Mouse (Mus musculus) stomach, embryonic 15.5 days (tissue): ENCODE measurements around the gene Slc2a4. TPM values are rescaled to one million over a fixed set of nuclear protein-coding genes. Genes with fewer than 3 reads are reported as not detected.

Experiments used
- ATAC-seq: fragments of 200-750 bp; cut with Nextera tagmentation; 2 replicates; pipeline ENCODE4 v1.8.0; 2017; ENCODE audit warnings: low read depth, moderate number of reproducible peaks, moderate TSS enrichment; ENCODE audit not compliant: insufficient read depth, low FRiP score
- H3K27ac ChIP-seq: fragments of 300-500 bp; sonication (generic); 2 replicates; pipeline ENCODE4 v1.5.1; 2015; ENCODE audit warnings: mild to moderate bottlenecking, inconsistent platforms
- H3K27me3 ChIP-seq: fragments of 300-500 bp; sonication (generic); replicated peaks from 2 replicates; pipeline ENCODE4 v1.6.1; 2015; ENCODE audit warnings: inconsistent platforms
- H3K36me3 ChIP-seq: fragments of 300-500 bp; sonication (generic); 2 replicates; pipeline ENCODE4 v1.6.1; 2015; ENCODE audit warnings: inconsistent platforms
- H3K4me1 ChIP-seq: fragments of 300-500 bp; sonication (generic); 2 replicates; pipeline ENCODE4 v1.6.1; 2015; ENCODE audit warnings: inconsistent platforms
- H3K4me2 ChIP-seq: fragments of 300-500 bp; sonication (generic); 2 replicates; pipeline ENCODE4 v1.6.1; 2015; ENCODE audit warnings: mild to moderate bottlenecking, inconsistent platforms
- H3K4me3 ChIP-seq: fragments of 300-500 bp; sonication (generic); replicated peaks from 2 replicates; pipeline ENCODE4 v1.5.1; 2015; ENCODE audit warnings: inconsistent platforms
- H3K9ac ChIP-seq: fragments of 300-500 bp; sonication (generic); 2 replicates; pipeline ENCODE4 v1.6.1; 2015; ENCODE audit warnings: inconsistent platforms
- H3K9me3 ChIP-seq: fragments of 300-500 bp; sonication (generic); 2 replicates; pipeline ENCODE4 v1.6.1; 2016; ENCODE audit warnings: inconsistent platforms
- WGBS: fragments of 180-500 bp; shearing (Covaris S2); methylation state at CpG from one replicate; pipeline ENCODE4 v1.1.7; 2015; 5-methylcytosine and 5-hydroxymethylcytosine counted together
- polyA plus RNA-seq: library from polyadenylated mRNA; unstranded; fragments of >200 nt; fragmentation: Nextera tagmentation; extraction: Ambion mirVana; gene quantifications from 2 replicates; pipeline ENCODE4 v1.2.1, GENCODE M21; 2015

Slc2a4 gene
- polyA plus RNA-seq, 1 experiment from 2014 or later, result 26.3 TPM

GRCm38 (mm10) chr11:69915667-69916627 lies 32.0 kb downstream of the Slc2a4 start:
- peaks cover 51% of the 10 kb centered on the region for H3K36me3 ChIP-seq
- WGBS, result 59% methylated on average over 5 of the region's 5 CpGs
- no peak overlapping the region for H3K9ac ChIP-seq
- H3K4me3 ChIP-seq, result 0 out of 2 replicates have a peak overlapping the region, but pooled peaks have one; percentile 7
- peaks cover 30% of the 10 kb centered on the region for H3K4me1 ChIP-seq
- H3K4me2 ChIP-seq, result peak overlapping the region; percentile 79; the same call in 1 of the 2 replicates
- H3K9me3 ChIP-seq, result no peaks in the 10 kb centered on the region
- no peaks in the 10 kb centered on the region for H3K27me3 ChIP-seq
- H3K27ac ChIP-seq, result no peak overlapping the region
- ATAC-seq, result peak; percentile 16; the same call in 1 of the 2 replicates

DNA sequence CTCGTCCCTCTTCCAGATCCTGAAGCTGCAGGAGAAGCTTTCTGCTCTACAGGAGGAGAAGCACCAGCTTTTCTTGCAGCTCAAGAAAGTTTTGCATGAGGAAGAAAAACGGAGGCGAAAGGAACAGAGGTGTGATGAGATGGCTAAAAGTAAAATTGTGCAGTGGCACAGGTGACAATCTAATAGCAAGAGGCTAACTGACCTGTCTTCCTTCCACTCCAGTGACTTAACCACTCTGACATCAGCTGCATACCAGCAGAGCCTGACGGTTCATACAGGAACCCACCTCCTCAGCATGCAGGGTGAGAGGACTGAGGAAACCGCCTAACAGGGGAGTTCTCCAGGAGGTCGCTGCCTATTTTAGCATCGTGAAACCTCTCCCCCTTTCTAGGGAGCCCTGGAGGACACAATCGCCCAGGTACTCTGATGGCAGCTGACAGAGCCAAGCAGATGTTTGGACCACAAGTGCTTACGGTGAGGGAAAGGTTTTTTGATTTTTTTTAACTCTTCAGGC lies 33.0 kb downstream of the Slc2a4 start:
- Histone ChIP-seq H3K9ac (peak overlapping the region; percentile 82; the same call in 1 of the 2 replicates), H3K4me1 (peaks cover 30% of the 10 kb centered on the region), H3K36me3 (peaks cover 60% of the 10 kb centered on the region), H3K27ac (no peak overlapping the region), H3K27me3 (no peaks in the 10 kb centered on the region), H3K4me2 (peak overlapping the region; percentile 79), H3K4me3 (peak overlapping the region; percentile 69), H3K9me3 (no peaks in the 10 kb centered on the region)
- ATAC-seq, result no peak
- 31% methylated on average over 9 of the region's 9 CpGs for WGBS

DNA sequence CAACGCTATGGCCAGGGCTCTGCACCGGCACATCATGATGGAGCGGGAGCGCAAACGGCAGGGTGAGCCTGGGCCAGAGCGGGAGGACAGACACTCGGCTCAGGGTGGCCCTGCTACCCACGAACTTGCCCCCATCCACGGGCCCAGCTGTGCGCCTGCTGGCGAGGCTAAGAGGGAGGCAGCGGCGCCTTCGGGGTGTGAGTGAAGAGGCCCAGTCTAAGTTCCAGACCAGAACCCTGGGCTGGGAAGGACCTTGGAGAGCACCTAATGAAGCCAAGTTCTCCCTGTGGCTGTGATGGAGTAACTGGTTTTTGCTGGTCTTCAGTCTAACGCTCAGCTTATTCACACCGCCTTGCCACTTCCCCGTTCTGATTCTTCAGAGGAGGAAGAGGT lies 33.6 kb downstream of the Slc2a4 start:
- Histone ChIP-seq H3K27ac (peak overlapping the region; percentile 85), H3K27me3 (no peaks in the 10 kb centered on the region), H3K4me1 (peaks cover 26% of the 10 kb centered on the region), H3K9me3 (no peaks in the 10 kb centered on the region), H3K9ac (peak overlapping the region; percentile 82), H3K4me3 (peak overlapping the region; percentile 69), H3K36me3 (peaks cover 62% of the 10 kb centered on the region), H3K4me2 (peak overlapping the region; percentile 79)
- ATAC-seq, result no peak; the same call in 1 of the 2 replicates
- 1% methylated on average over 17 of the region's 17 CpGs for WGBS

DNA sequence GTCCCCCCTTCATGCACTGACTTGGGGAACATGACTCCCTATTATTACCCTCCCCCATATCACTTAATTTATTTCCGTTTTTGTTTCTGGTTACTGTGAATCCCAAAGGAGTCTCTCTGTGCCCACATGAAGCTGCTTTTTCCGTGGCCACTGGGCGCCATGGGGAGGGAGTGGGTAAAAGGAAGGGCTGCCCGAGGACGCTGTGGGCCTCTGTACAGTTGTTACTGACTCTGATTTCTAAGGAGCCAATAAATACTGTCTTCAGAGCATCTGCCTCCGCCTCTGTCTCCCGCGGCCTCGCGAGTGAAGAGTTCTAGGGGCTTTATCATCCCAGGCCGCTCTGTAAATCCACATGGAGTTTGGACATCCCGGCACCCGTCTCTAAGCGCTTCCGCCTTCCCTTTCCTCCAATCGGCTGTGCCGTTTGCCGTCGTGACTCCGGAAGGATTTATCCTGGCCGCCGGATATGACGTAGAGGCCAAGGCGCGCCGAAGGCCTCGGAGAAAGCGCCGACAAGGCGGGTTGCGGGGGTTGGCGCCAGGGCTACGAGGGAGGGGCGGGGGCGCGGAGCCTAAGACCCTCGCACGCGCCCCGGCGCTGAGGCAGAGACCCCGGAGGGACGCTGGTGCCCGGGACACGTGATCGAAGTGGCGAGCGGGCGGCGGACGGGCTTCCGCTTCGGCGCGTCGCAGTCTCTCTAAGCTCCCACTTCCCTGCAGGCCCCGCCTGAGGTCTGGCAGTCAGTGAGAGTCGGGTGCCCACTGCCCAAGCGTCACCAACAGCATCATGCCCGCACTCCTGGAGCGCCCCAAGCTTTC lies 34.2 kb downstream of the Slc2a4 start, which contains the start of gene Gps2:
Gps2 (plus strand) TSS at position 335 of the 818 bp plus-strand sequence.
- H3K36me3 ChIP-seq, result peaks cover 68% of the 10 kb centered on the region
- H3K9ac ChIP-seq, result peak within 1 kb of the TSS; percentile 82
- H3K4me2 ChIP-seq, result peak within 1 kb of the TSS; percentile 79
- peak within 1 kb of the TSS; percentile 85 for H3K27ac ChIP-seq
- peaks cover 20% of the 10 kb centered on the region for H3K4me1 ChIP-seq
- no peaks in the 10 kb centered on the region for H3K9me3 ChIP-seq
- H3K27me3 ChIP-seq, result no peaks in the 10 kb centered on the region
- WGBS, result 2% methylated on average over 61 of the region's 61 CpGs
- H3K4me3 ChIP-seq, result peak within 1 kb of the TSS; percentile 69
- peak; percentile 80 for ATAC-seq

DNA sequence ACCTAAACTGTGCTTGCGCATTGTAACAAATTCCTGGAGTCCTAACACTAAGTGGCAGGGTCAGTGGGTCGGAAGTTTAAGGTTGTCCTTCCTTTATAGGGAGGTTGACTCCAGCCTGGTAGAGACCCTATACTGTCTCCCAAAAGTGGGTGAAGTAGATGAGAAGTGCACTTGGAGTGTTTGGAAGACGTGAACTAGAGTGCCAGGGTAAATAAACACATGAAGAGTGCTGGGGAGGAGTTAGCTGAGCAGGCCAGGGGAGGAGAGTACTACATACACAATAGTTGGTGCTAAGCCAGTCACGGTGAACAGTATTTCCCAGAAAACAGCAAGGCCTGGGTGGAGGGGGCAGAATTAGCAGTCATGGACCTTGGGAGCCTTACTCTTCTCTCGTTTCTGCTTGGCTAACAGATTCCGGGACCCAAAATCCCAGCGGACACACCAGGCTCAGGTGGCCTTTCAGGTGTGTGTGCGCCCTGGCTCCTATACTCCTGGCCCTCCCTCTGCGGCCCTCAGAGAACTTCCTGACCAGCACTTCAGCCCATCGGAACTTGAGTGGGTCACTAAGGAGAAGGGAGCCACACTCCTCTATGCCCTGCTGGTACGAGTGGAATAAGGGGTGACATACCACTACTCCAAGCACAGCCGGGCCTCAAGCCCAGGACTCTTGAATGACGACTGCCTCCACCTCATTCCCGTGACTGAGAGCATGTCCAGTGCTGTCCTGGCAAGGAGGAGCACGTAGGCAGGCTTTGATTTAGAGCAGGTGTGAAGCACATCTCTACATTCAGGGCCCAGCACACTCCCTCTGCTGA lies 35.1 kb downstream of the Slc2a4 start:
- Histone ChIP-seq H3K27me3 (no peaks in the 10 kb centered on the region), H3K4me3 (peak overlapping the region; percentile 69), H3K36me3 (peaks cover 69% of the 10 kb centered on the region), H3K9ac (no peak overlapping the region), H3K4me1 (peaks cover 20% of the 10 kb centered on the region), H3K27ac (peak overlapping the region; percentile 16; the same call in 1 of the 2 replicates), H3K4me2 (peak overlapping the region; percentile 79), H3K9me3 (no peaks in the 10 kb centered on the region)
- no peak for ATAC-seq
- WGBS, result 76% methylated on average over 15 of the region's 15 CpGs

DNA sequence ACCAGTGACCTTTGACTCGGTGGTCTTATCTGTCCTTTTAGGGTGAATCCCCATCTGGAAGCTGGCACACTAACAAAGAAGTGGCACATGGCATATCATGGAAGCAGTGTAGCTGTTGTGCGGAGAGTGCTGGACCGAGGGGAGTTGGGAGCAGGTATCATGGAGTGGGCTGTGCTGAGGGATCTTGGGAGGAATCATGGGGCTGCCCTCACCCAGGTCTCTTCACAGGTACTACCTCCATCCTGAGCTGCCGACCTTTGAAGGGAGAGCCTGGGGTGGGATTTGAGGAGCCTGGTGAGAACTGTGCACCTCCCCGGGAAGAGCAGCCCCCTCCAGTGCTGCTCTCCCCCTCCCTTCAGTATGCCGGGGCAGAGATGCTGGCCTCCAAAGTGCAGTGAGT lies 36.3 kb downstream of the Slc2a4 start:
- H3K9ac ChIP-seq, result no peak overlapping the region
- no peak overlapping the region for H3K4me3 ChIP-seq
- peaks cover 20% of the 10 kb centered on the region for H3K4me1 ChIP-seq
- H3K27ac ChIP-seq, result no peak overlapping the region
- no peak overlapping the region for H3K4me2 ChIP-seq
- peaks cover 72% of the 10 kb centered on the region for H3K36me3 ChIP-seq
- H3K27me3 ChIP-seq, result no peaks in the 10 kb centered on the region
- WGBS, result 91% methylated on average over 6 of the region's 6 CpGs
- ATAC-seq, result no peak
- no peaks in the 10 kb centered on the region for H3K9me3 ChIP-seq

GRCm38 (mm10) chr11:69910781-69911560 lies 37.0 kb downstream of the Slc2a4 start:
- 91% methylated on average over 17 of the region's 17 CpGs for WGBS
- ATAC-seq, result no peak
- Histone ChIP-seq H3K36me3 (peaks cover 74% of the 10 kb centered on the region), H3K4me1 (peaks cover 16% of the 10 kb centered on the region), H3K4me3 (no peak overlapping the region), H3K9ac (no peak overlapping the region), H3K27ac (no peak overlapping the region), H3K27me3 (no peaks in the 10 kb centered on the region), H3K9me3 (no peaks in the 10 kb centered on the region), H3K4me2 (no peak overlapping the region)

DNA sequence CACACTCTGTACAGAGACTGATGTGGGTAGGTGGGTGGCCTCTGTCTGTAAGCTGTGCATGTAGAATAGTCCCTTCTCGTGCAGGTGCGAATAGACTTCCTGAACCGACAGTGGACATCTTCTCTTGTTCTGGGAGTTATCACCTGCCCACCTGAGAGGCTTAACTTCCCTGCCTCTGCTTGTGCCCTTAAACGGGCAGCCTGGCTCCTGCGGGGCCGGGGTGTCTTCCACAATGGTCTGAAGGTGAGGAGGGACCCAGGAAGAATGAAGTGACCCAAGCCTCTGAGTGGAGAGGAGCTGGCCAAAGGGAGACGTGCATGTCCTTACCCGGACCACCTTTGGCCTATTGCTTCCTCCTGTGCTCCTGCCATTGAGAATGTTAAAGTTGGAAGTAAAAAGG lies 37.8 kb downstream of the Slc2a4 start:
- 90% methylated on average over 8 of the region's 8 CpGs for WGBS
- H3K4me1 ChIP-seq, result peaks cover 9% of the 10 kb centered on the region; the same call in 1 of the 2 replicates
- H3K36me3 ChIP-seq, result peaks cover 72% of the 10 kb centered on the region
- ATAC-seq, result no peak
- no peak overlapping the region for H3K4me3 ChIP-seq
- H3K27me3 ChIP-seq, result no peaks in the 10 kb centered on the region
- no peak overlapping the region for H3K9ac ChIP-seq
- no peak overlapping the region for H3K27ac ChIP-seq
- no peaks in the 10 kb centered on the region for H3K9me3 ChIP-seq
- H3K4me2 ChIP-seq, result no peak overlapping the region

DNA sequence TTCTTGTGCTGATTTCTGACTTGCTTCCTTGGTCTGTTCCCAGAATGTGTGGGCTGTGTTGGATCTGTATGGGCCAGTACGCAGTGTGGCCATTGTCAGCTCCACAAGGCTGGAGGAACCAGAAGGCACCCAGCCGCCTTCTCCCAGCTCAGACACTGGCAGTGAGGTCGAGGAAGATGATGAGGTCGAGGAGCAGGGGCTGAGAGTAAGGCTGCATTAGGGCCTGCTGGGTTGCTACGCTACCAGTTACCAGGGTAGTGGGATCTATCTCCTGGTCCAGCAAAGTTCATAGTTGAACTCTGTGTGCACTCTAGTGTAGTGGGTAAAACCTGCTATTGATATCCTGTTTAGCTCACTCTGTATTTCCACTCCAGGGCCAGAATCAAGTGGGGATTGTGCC lies 38.8 kb downstream of the Slc2a4 start:
- no peak for ATAC-seq
- no peak overlapping the region for H3K4me2 ChIP-seq
- H3K27me3 ChIP-seq, result no peaks in the 10 kb centered on the region
- H3K36me3 ChIP-seq, result peaks cover 75% of the 10 kb centered on the region
- H3K9ac ChIP-seq, result no peak overlapping the region
- H3K9me3 ChIP-seq, result no peaks in the 10 kb centered on the region
- 87% methylated on average over 5 of the region's 5 CpGs for WGBS
- peaks cover 5% of the 10 kb centered on the region; the same call in 1 of the 2 replicates for H3K4me1 ChIP-seq
- no peak overlapping the region for H3K4me3 ChIP-seq
- H3K27ac ChIP-seq, result no peak overlapping the region

- Histone ChIP-seq H3K4me1 (peaks cover 5% of the 10 kb centered on the region; the same call in 1 of the 2 replicates), H3K27me3 (no peaks in the 10 kb centered on the region), H3K36me3 (peaks cover 80% of the 10 kb centered on the region), H3K9ac (no peak overlapping the region), H3K4me3 (no peak overlapping the region), H3K9me3 (no peaks in the 10 kb centered on the region), H3K27ac (no peak overlapping the region), H3K4me2 (no peak overlapping the region)
- WGBS, result 91% methylated on average over 11 of the region's 11 CpGs
- ATAC-seq, result no peak
These were observed 39.3 kb downstream of the Slc2a4 start for GRCm38 (mm10) chr11:69908645-69909044.
